Mouse (Mus musculus): ENCODE data around the gene Camk1d. TPM values are rescaled to one million over a fixed set of nuclear protein-coding genes. Genes with fewer than 3 reads are reported as not detected.

Gene Camk1d
- polyA plus RNA-seq, 1 experiment, result 13.2 TPM

- WGBS, result 94% methylated on average over 12 of the region's 12 CpGs
- Histone ChIP-seq H3K4me1 (replicated peaks; ENCODE audit: control insufficient read depth, insufficient read depth, low read length) (0 out of 2 replicates have a peak, but pooled peaks cover 3% of the 10 kb centered on the region), H3K4me3 (ENCODE audit: control insufficient read depth, insufficient read depth, low read length) (no peak overlapping the region), H3K27ac (ENCODE audit: control insufficient read depth, insufficient read depth, low read length) (no peak overlapping the region), H3K27me3 (ENCODE audit: control insufficient read depth, insufficient read depth, low read length) (no peaks in the 10 kb centered on the region), H3K36me3 (ENCODE audit: control insufficient read depth, insufficient read depth, low read length) (no peaks in the 10 kb centered on the region)
- TF ChIP-seq CTCF (IDR thresholded peaks at IDR 0.05; ENCODE audit: borderline replicate concordance, control insufficient read depth, extremely low read depth, insufficient read depth, low read length, poor library complexity), result no peak
- DNase-seq, result no peak
Measured at GRCm38 (mm10) chr2:5402036-5402435, 312.3 kb downstream of the Camk1d start.

DNA sequence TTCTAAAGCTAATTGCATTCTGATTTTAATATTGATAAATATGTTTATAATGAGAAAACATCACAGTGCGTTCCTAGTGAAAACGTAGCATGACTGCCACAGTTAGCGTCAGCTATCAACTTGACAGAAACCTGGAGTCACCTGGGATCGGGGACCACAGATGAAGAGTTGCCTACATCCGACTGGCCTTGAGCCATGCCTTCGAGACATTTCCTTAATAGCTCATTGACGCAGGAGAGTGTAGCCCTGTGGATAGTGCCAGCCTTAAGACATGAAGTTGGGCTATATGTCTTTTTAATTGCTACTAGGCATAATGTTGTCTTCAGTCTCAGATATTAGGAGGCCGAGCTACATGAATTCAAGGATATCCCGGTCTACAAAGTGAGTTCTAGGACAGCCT lies 315.8 kb downstream of the Camk1d start:
- Histone ChIP-seq H3K36me3 (ENCODE audit: control insufficient read depth, insufficient read depth, low read length) (no peaks in the 10 kb centered on the region), H3K4me3 (ENCODE audit: control insufficient read depth, insufficient read depth, low read length) (no peak overlapping the region), H3K4me1 (replicated peaks; ENCODE audit: control insufficient read depth, insufficient read depth, low read length) (0 out of 2 replicates have a peak, but pooled peaks cover 3% of the 10 kb centered on the region), H3K27me3 (ENCODE audit: control insufficient read depth, insufficient read depth, low read length) (no peaks in the 10 kb centered on the region), H3K27ac (ENCODE audit: control insufficient read depth, insufficient read depth, low read length) (no peak overlapping the region)
- no peak for TF ChIP-seq CTCF (IDR thresholded peaks at IDR 0.05; ENCODE audit: borderline replicate concordance, control insufficient read depth, extremely low read depth, insufficient read depth, low read length, poor library complexity)
- TF ChIP-seq POLR2A (IDR thresholded peaks at IDR 0.05; ENCODE audit: control insufficient read depth, extremely low read depth, insufficient read depth, low read length, poor library complexity), result no peak
- 97% methylated on average over 9 of the region's 9 CpGs for WGBS
- DNase-seq, result no peak

GRCm38 (mm10) chr2:5398043-5398442 lies 316.3 kb downstream of the Camk1d start:
- Histone ChIP-seq H3K36me3 (ENCODE audit: control insufficient read depth, insufficient read depth, low read length) (no peaks in the 10 kb centered on the region), H3K27me3 (ENCODE audit: control insufficient read depth, insufficient read depth, low read length) (no peaks in the 10 kb centered on the region), H3K4me1 (replicated peaks; ENCODE audit: control insufficient read depth, insufficient read depth, low read length) (0 out of 2 replicates have a peak, but pooled peaks cover 3% of the 10 kb centered on the region), H3K27ac (ENCODE audit: control insufficient read depth, insufficient read depth, low read length) (no peak overlapping the region), H3K4me3 (ENCODE audit: control insufficient read depth, insufficient read depth, low read length) (no peak overlapping the region)
- TF ChIP-seq POLR2A (IDR thresholded peaks at IDR 0.05; ENCODE audit: control insufficient read depth, extremely low read depth, insufficient read depth, low read length, poor library complexity), result no peak
- no peak for TF ChIP-seq CTCF (IDR thresholded peaks at IDR 0.05; ENCODE audit: borderline replicate concordance, control insufficient read depth, extremely low read depth, insufficient read depth, low read length, poor library complexity)
- WGBS, result 94% methylated on average over 6 of the region's 6 CpGs
- DNase-seq, result no peak

GRCm38 (mm10) chr2:5397468-5397867 lies 316.8 kb downstream of the Camk1d start:
- WGBS, result 90% methylated on average over 3 of the region's 3 CpGs
- H3K27ac ChIP-seq (ENCODE audit: control insufficient read depth, insufficient read depth, low read length), result no peak overlapping the region
- no peak for DNase-seq
- no peaks in the 10 kb centered on the region for H3K27me3 ChIP-seq (ENCODE audit: control insufficient read depth, insufficient read depth, low read length)
- H3K4me1 ChIP-seq (replicated peaks; ENCODE audit: control insufficient read depth, insufficient read depth, low read length), result 0 out of 2 replicates have a peak, but pooled peaks cover 3% of the 10 kb centered on the region
- H3K4me3 ChIP-seq (ENCODE audit: control insufficient read depth, insufficient read depth, low read length), result no peak overlapping the region
- no peaks in the 10 kb centered on the region for H3K36me3 ChIP-seq (ENCODE audit: control insufficient read depth, insufficient read depth, low read length)
- TF ChIP-seq CTCF (IDR thresholded peaks at IDR 0.05; ENCODE audit: borderline replicate concordance, control insufficient read depth, extremely low read depth, insufficient read depth, low read length, poor library complexity) (no peak), POLR2A (IDR thresholded peaks at IDR 0.05; ENCODE audit: control insufficient read depth, extremely low read depth, insufficient read depth, low read length, poor library complexity) (no peak)

DNA sequence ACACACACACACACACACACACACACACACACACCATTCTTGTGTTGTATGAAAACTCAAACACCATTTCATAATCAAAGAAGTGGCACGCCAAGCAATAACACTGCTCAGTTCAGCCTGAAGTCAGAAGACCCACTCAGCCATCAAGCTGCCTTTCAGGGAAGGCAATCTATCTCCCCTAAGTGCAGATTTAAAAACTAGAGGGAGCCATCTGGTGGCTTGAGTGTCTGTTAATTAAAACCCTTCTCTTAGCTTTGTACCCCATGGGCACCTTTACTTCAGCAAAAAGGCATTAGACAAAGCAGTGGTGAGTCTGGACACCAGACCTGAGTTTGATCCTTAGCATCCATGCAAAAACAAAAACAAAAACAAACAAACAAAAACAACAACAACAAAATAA lies 317.9 kb downstream of the Camk1d start:
- DNase-seq, result no peak
- H3K4me3 ChIP-seq (ENCODE audit: control insufficient read depth, insufficient read depth, low read length), result no peak overlapping the region
- 100% methylated on average over 1 of the region's 1 CpGs for WGBS
- H3K27ac ChIP-seq (ENCODE audit: control insufficient read depth, insufficient read depth, low read length), result no peak overlapping the region
- TF ChIP-seq POLR2A (IDR thresholded peaks at IDR 0.05; ENCODE audit: control insufficient read depth, extremely low read depth, insufficient read depth, low read length, poor library complexity), result no peak
- no peak for TF ChIP-seq CTCF (IDR thresholded peaks at IDR 0.05; ENCODE audit: borderline replicate concordance, control insufficient read depth, extremely low read depth, insufficient read depth, low read length, poor library complexity)
- H3K4me1 ChIP-seq (replicated peaks; ENCODE audit: control insufficient read depth, insufficient read depth, low read length), result no peaks in the 10 kb centered on the region
- no peaks in the 10 kb centered on the region for H3K36me3 ChIP-seq (ENCODE audit: control insufficient read depth, insufficient read depth, low read length)
- no peaks in the 10 kb centered on the region for H3K27me3 ChIP-seq (ENCODE audit: control insufficient read depth, insufficient read depth, low read length)

DNA sequence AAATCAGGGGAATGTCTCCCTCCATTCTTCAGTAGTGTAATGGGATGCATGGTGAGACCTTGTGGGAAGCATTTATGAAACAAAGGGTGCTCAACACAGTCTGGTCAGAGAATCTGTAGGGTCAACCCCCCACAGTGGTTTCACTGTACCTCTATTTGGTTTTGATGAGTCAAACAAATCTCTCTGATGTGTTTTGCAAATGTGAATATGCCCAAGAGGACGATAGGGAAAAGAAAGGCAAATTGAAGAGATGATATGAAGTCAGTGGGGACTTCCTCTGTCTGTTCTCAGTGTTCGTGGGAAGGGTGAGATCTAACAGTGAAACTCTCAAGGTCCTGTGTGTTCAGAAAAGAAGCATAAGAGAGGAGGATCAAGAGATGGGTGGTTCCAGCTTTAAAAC lies 318.4 kb downstream of the Camk1d start:
- Histone ChIP-seq H3K4me3 (ENCODE audit: control insufficient read depth, insufficient read depth, low read length) (no peak overlapping the region), H3K36me3 (ENCODE audit: control insufficient read depth, insufficient read depth, low read length) (no peaks in the 10 kb centered on the region), H3K27ac (ENCODE audit: control insufficient read depth, insufficient read depth, low read length) (no peak overlapping the region), H3K27me3 (ENCODE audit: control insufficient read depth, insufficient read depth, low read length) (no peaks in the 10 kb centered on the region), H3K4me1 (replicated peaks; ENCODE audit: control insufficient read depth, insufficient read depth, low read length) (no peaks in the 10 kb centered on the region)
- TF ChIP-seq CTCF (IDR thresholded peaks at IDR 0.05; ENCODE audit: borderline replicate concordance, control insufficient read depth, extremely low read depth, insufficient read depth, low read length, poor library complexity) (no peak), POLR2A (IDR thresholded peaks at IDR 0.05; ENCODE audit: control insufficient read depth, extremely low read depth, insufficient read depth, low read length, poor library complexity) (no peak)
- 63% methylated on average over 2 of the region's 2 CpGs for WGBS
- no peak for DNase-seq

DNA sequence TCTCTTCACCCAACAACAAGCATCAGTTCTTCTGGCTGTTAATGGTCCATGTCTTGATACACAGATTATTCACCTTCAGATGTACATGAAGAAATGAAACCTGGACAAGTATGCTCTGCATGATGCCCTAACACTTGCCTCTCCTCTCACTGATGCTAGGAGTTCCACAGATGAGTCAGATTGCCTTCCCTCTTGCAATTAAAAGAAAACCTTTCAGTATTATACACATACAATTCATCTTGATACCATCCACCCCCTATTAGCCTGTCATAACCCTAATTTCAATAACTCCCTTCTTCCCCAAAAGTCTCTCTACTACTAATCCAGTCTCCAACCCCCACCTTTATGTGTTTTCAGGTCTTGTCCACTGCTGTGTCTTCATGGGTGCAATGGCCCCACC lies 321.4 kb downstream of the Camk1d start:
- no peaks in the 10 kb centered on the region for H3K4me1 ChIP-seq (replicated peaks; ENCODE audit: control insufficient read depth, insufficient read depth, low read length)
- H3K27me3 ChIP-seq (ENCODE audit: control insufficient read depth, insufficient read depth, low read length), result no peaks in the 10 kb centered on the region
- no peak for TF ChIP-seq POLR2A (IDR thresholded peaks at IDR 0.05; ENCODE audit: control insufficient read depth, extremely low read depth, insufficient read depth, low read length, poor library complexity)
- no peak for TF ChIP-seq CTCF (IDR thresholded peaks at IDR 0.05; ENCODE audit: borderline replicate concordance, control insufficient read depth, extremely low read depth, insufficient read depth, low read length, poor library complexity)

More for the DNA sequence above, 321.4 kb downstream of the Camk1d start:
- Histone ChIP-seq H3K27ac (ENCODE audit: control insufficient read depth, insufficient read depth, low read length) (no peak overlapping the region), H3K36me3 (ENCODE audit: control insufficient read depth, insufficient read depth, low read length) (no peaks in the 10 kb centered on the region), H3K4me3 (ENCODE audit: control insufficient read depth, insufficient read depth, low read length) (no peak overlapping the region)
- no peak for DNase-seq
